Mouse (Mus musculus): ENCODE results near the gene Ip6k3. TPM values are rescaled to one million over a fixed set of nuclear protein-coding genes. Genes with fewer than 3 reads are reported as not detected.

Ip6k3 gene
- polyA plus RNA-seq (2011; ENCODE audit: insufficient read depth, insufficient read length, low read depth, missing spikeins): not detected in 2 replicates

GRCm38 (mm10) chr17:27167545-27167944 is at the start of gene Ip6k3:
Gene Ip6k3 (minus strand): TSS chr17:27167795.
- Histone ChIP-seq H3K27me3 (ENCODE audit: control insufficient read depth, insufficient read depth, low read length, poor library complexity, severe bottlenecking) (no peaks in the 10 kb centered on the region), H3K27ac (ENCODE audit: insufficient read depth, low read length) (no peak within 1 kb of the TSS), H3K36me3 (ENCODE audit: control insufficient read depth, insufficient read depth, low read length, poor library complexity, severe bottlenecking) (no peaks in the 10 kb centered on the region), H3K4me3 (ENCODE audit: low read depth, low read length) (no peak within 1 kb of the TSS), H3K9ac (ENCODE audit: low read depth, poor library complexity, severe bottlenecking) (no peak within 1 kb of the TSS), H3K4me1 (ENCODE audit: control insufficient read depth, insufficient read depth, low read length) (no peaks in the 10 kb centered on the region), H3K9me3 (replicated peaks; ENCODE audit: control insufficient read depth, insufficient read depth, low read length, poor library complexity, severe bottlenecking) (no peaks in the 10 kb centered on the region)
- TF ChIP-seq CTCF (IDR thresholded peaks at IDR 0.05; ENCODE audit: low read depth, low read length): no peak

- H3K4me1 ChIP-seq (ENCODE audit: control insufficient read depth, insufficient read depth, low read length): peaks cover 3% of the 10 kb centered on the region
- H3K27ac ChIP-seq (ENCODE audit: insufficient read depth, low read length): no peak overlapping the region
- no peaks in the 10 kb centered on the region for H3K36me3 ChIP-seq (ENCODE audit: control insufficient read depth, insufficient read depth, low read length, poor library complexity, severe bottlenecking)
- TF ChIP-seq CTCF (IDR thresholded peaks at IDR 0.05; ENCODE audit: low read depth, low read length): peak; percentile 61
- TF ChIP-seq POLR2A (IDR thresholded peaks at IDR 0.05; ENCODE audit: insufficient read depth, low read length): no peak
- no peaks in the 10 kb centered on the region for H3K9me3 ChIP-seq (replicated peaks; ENCODE audit: control insufficient read depth, insufficient read depth, low read length, poor library complexity, severe bottlenecking)
- no peak overlapping the region; the same call in 1 of the 2 replicates for H3K9ac ChIP-seq (ENCODE audit: low read depth, poor library complexity, severe bottlenecking)
- H3K4me3 ChIP-seq (ENCODE audit: low read depth, low read length): no peak overlapping the region
- no peaks in the 10 kb centered on the region for H3K27me3 ChIP-seq (ENCODE audit: control insufficient read depth, insufficient read depth, low read length, poor library complexity, severe bottlenecking)
Observed at GRCm38 (mm10) chr17:27212768-27213525, 45.4 kb upstream of the Ip6k3 start.

- no peaks in the 10 kb centered on the region for H3K36me3 ChIP-seq (ENCODE audit: control insufficient read depth, insufficient read depth, low read length, poor library complexity, severe bottlenecking)
- no peak overlapping the region for H3K27ac ChIP-seq (ENCODE audit: insufficient read depth, low read length)
- H3K4me3 ChIP-seq (ENCODE audit: low read depth, low read length): no peak overlapping the region
- no peaks in the 10 kb centered on the region for H3K27me3 ChIP-seq (ENCODE audit: control insufficient read depth, insufficient read depth, low read length, poor library complexity, severe bottlenecking)
- no peak overlapping the region for H3K9ac ChIP-seq (ENCODE audit: low read depth, poor library complexity, severe bottlenecking)
- no peaks in the 10 kb centered on the region for H3K9me3 ChIP-seq (replicated peaks; ENCODE audit: control insufficient read depth, insufficient read depth, low read length, poor library complexity, severe bottlenecking)
- no peak for TF ChIP-seq EP300 (IDR thresholded peaks at IDR 0.05; ENCODE audit: insufficient read depth, low read depth, low read length)
- no peak for TF ChIP-seq POLR2A (IDR thresholded peaks at IDR 0.05; ENCODE audit: insufficient read depth, low read length)
- TF ChIP-seq CTCF (IDR thresholded peaks at IDR 0.05; ENCODE audit: low read depth, low read length): no peak
- H3K4me1 ChIP-seq (ENCODE audit: control insufficient read depth, insufficient read depth, low read length): peaks cover 3% of the 10 kb centered on the region
Observed at GRCm38 (mm10) chr17:27212006-27212405, 44.4 kb upstream of the Ip6k3 start.

GRCm38 (mm10) chr17:27207113-27207707 is 39.6 kb upstream of the Ip6k3 start:
- TF ChIP-seq EP300 (IDR thresholded peaks at IDR 0.05; ENCODE audit: insufficient read depth, low read depth, low read length) (no peak), POLR2A (IDR thresholded peaks at IDR 0.05; ENCODE audit: insufficient read depth, low read length) (no peak), CTCF (IDR thresholded peaks at IDR 0.05; ENCODE audit: low read depth, low read length) (no peak)
- Histone ChIP-seq H3K4me1 (ENCODE audit: control insufficient read depth, insufficient read depth, low read length) (no peaks in the 10 kb centered on the region), H3K36me3 (ENCODE audit: control insufficient read depth, insufficient read depth, low read length, poor library complexity, severe bottlenecking) (no peaks in the 10 kb centered on the region), H3K4me3 (ENCODE audit: low read depth, low read length) (no peak overlapping the region), H3K9ac (ENCODE audit: low read depth, poor library complexity, severe bottlenecking) (no peak overlapping the region), H3K27ac (ENCODE audit: insufficient read depth, low read length) (no peak overlapping the region), H3K9me3 (replicated peaks; ENCODE audit: control insufficient read depth, insufficient read depth, low read length, poor library complexity, severe bottlenecking) (no peaks in the 10 kb centered on the region), H3K27me3 (ENCODE audit: control insufficient read depth, insufficient read depth, low read length, poor library complexity, severe bottlenecking) (no peaks in the 10 kb centered on the region)

GRCm38 (mm10) chr17:27204075-27204909 is 36.7 kb upstream of the Ip6k3 start, which contains the start of gene Lemd2:
Gene Lemd2 (minus strand): TSS chr17:27204469.
- peak within 1 kb of the TSS; percentile 70 for H3K4me3 ChIP-seq (ENCODE audit: low read depth, low read length)
- peaks cover 3% of the 10 kb centered on the region; the same call in 1 of the 2 replicates for H3K36me3 ChIP-seq (ENCODE audit: control insufficient read depth, insufficient read depth, low read length, poor library complexity, severe bottlenecking)
- no peaks in the 10 kb centered on the region for H3K4me1 ChIP-seq (ENCODE audit: control insufficient read depth, insufficient read depth, low read length)
- peak within 1 kb of the TSS; percentile 96 for H3K9ac ChIP-seq (ENCODE audit: low read depth, poor library complexity, severe bottlenecking)
- TF ChIP-seq CTCF (IDR thresholded peaks at IDR 0.05; ENCODE audit: low read depth, low read length) (no peak), POLR2A (IDR thresholded peaks at IDR 0.05; ENCODE audit: insufficient read depth, low read length) (peak; percentile 32), EP300 (IDR thresholded peaks at IDR 0.05; ENCODE audit: insufficient read depth, low read depth, low read length) (peak; percentile 71)
- H3K27me3 ChIP-seq (ENCODE audit: control insufficient read depth, insufficient read depth, low read length, poor library complexity, severe bottlenecking): no peaks in the 10 kb centered on the region
- no peaks in the 10 kb centered on the region for H3K9me3 ChIP-seq (replicated peaks; ENCODE audit: control insufficient read depth, insufficient read depth, low read length, poor library complexity, severe bottlenecking)
- peak within 1 kb of the TSS; percentile 45; the same call in 1 of the 2 replicates for H3K27ac ChIP-seq (ENCODE audit: insufficient read depth, low read length)
